Comparison of ENCODE assay signal across 10 mouse cellular contexts in the genomic region with DNA sequence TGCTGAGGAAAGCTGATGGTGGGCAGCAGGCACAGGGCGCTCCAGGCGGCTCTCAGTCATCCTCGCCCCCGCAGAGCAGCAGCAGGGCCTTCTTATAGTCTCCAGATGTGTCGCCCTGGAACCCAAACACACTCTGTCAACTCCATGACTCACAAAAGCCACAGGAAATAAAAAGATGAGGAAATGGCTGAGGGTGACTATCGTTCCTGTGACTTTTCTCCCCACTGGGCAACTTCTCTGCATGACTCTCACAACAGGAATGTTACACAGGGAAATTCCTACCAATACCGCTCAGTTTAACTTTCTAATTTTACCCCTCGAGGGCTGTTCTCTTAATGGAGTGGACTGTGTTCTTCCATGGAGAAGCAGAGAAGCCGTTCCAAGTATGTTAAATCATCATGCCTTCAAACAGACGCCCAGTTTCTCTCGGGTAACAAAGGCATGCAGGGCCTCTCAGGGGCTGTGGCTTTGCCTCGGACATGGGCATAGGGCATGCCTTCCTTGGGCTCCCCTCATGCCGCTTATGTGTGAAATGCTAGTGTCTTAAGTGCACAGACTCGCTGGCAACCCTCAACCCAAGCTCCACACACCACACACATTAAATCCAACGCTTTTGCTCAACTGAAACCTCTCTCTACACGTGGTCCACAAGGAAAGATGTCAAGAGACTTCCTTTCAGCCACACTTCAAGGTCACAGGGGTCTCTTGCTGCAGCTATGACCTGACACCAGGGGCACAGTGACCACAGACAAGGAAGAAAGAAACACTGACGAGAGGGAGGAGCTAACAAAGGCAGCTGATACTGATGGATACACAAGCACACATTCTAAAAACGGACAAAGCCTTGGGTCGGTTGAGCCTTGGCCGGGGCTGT. TPM values are rescaled to one million over a fixed set of nuclear protein-coding genes. Genes with fewer than 3 reads are reported as not detected.
A peak's percentile ranks its signal among the peaks of the same experiment; 100 is the strongest.
DNase-seq lines count a peak whose midpoint lies in the region; ATAC-seq and TF ChIP-seq lines count a peak whose summit lies in the region.
"Had no signal": no experiment of that assay in that cellular context is flagged by ENCODE, and none has a peak within 500 bp of the region (broad histone marks: within the 10 kb centered on the region; RNA-seq: fewer than 3 reads in every experiment).

No protein-coding gene starts in this region.

- H3K27me3 ChIP-seq in heart, embryonic 11.5 days (ENCODE audit: control insufficient read depth, insufficient read depth, low read length), result no peaks in the 10 kb centered on the region
- H3K27me3 ChIP-seq: liver, embryonic 15.5 days had no signal

- H3K9ac ChIP-seq in heart, embryonic 11.5 days (ENCODE audit: low read depth, low read length), result peak overlapping the region; percentile 35; the same call in 1 of the 2 replicates
- H3K9ac ChIP-seq: liver, embryonic 15.5 days had no signal

- H3K27ac ChIP-seq in gastrocnemius, adult 2 months, result peak overlapping the region; percentile 35; the same call in 1 of the 2 replicates
- peak overlapping the region; percentile 81 for H3K27ac ChIP-seq in heart, embryonic 11.5 days (ENCODE audit: low read depth, low read length)
- no peak overlapping the region for H3K27ac ChIP-seq in layer of hippocampus, adult 2 months
- H3K27ac ChIP-seq: hindbrain, postnatal 0 days; liver, embryonic 15.5 days had no signal

- peak; percentile 32 for DNase-seq in gastrocnemius, adult 2 months
- no peak for DNase-seq in gastrocnemius, postnatal 10 days
- DNase-seq in brain, adult 2 months (ENCODE audit: low read depth, low spot score), result peak; percentile 43
- peak; percentile 61 for DNase-seq in lung, postnatal 25 days (ENCODE audit: low spot score)
- DNase-seq in spleen, adult 18-20 months, result no peak
- no peak for DNase-seq in layer of hippocampus, adult 2 months (ENCODE audit: low spot score in 2 of 2)
- no peak for DNase-seq in layer of hippocampus, postnatal 25 days (ENCODE audit: extremely low spot score in 1 of 2, low spot score in 1 of 2)

- H3K36me3 ChIP-seq in heart, embryonic 11.5 days (ENCODE audit: control insufficient read depth, insufficient read depth, low read length), result peaks cover 19% of the 10 kb centered on the region

- intact Hi-C loops in gastrocnemius, adult 2 months (cut with DNase I), result no loop called here

- peaks cover 15% of the 10 kb centered on the region for H3K4me1 ChIP-seq in heart, embryonic 11.5 days (ENCODE audit: control insufficient read depth, insufficient read depth, low read length)
- H3K4me1 ChIP-seq: liver, embryonic 15.5 days had no signal

- 27% methylated on average over 20 of the region's 20 CpGs for WGBS in heart, embryonic 11.5 days (ENCODE audit: insufficient replicate concordance)

- no peak for TF ChIP-seq CTCF in gastrocnemius, adult 2 months (IDR thresholded peaks at IDR 0.05)
- TF ChIP-seq CTCF in layer of hippocampus, adult 2 months (conservative IDR thresholded peaks at IDR 0.05), result no peak

- no peak overlapping the region for H3K4me2 ChIP-seq in heart, embryonic 11.5 days
- H3K4me2 ChIP-seq: liver, embryonic 15.5 days had no signal

- peak; percentile 10; the same call in 1 of the 2 replicates for ATAC-seq in heart, embryonic 11.5 days (replicated peaks; ENCODE audit: insufficient number of reproducible peaks, low FRiP score, low TSS enrichment)
- ATAC-seq: hindbrain, postnatal 0 days had no signal

- H3K4me3 ChIP-seq in gastrocnemius, adult 2 months, result no peak overlapping the region
- H3K4me3 ChIP-seq in heart, embryonic 11.5 days (ENCODE audit: low read depth, low read length), result no peak overlapping the region
- H3K4me3 ChIP-seq in layer of hippocampus, adult 2 months, result no peak overlapping the region
- H3K4me3 ChIP-seq: liver, embryonic 15.5 days had no signal

- H3K9me3 ChIP-seq in heart, embryonic 11.5 days (replicated peaks; ENCODE audit: control insufficient read depth, low read length), result no peaks in the 10 kb centered on the region
- H3K9me3 ChIP-seq: liver, embryonic 15.5 days had no signal

RNA-seq across cellular contexts. Expression of a gene that starts 26.2 kb away (rescaled TPM):
- 10 to 100 TPM; 35.1 to 55.7 TPM for total RNA-seq in gastrocnemius, adult 2 months (2021)
- total RNA-seq in gastrocnemius, postnatal 10 days (2021), result 100 to 1,000 TPM; 120 to 161 TPM
- polyA plus RNA-seq in heart, embryonic 11.5 days (2014; fragmentation: Nextera tagmentation; extraction: Ambion mirVana), result 316 and 392 TPM in 2 replicates
- total RNA-seq in layer of hippocampus, adult 2 months (2021), result 10 to 100 TPM; 48.6 to 53.4 TPM
- total RNA-seq in layer of hippocampus, postnatal 25 days (2021), result 10 to 100 TPM; 54.5 to 59.8 TPM

RNA-seq across cellular contexts. Expression of a gene that starts 26.2 kb away (rescaled TPM):
- total RNA-seq in gastrocnemius, adult 2 months (2021), result not detected
- 1 to 10 TPM in 1 of 2 experiments, under 1 TPM in 1; 0.59 to 1.1 TPM for total RNA-seq in gastrocnemius, postnatal 10 days (2021)
- polyA plus RNA-seq in heart, embryonic 11.5 days (2014; fragmentation: Nextera tagmentation; extraction: Ambion mirVana), result 1.5 TPM in 2 replicates
- total RNA-seq in layer of hippocampus, adult 2 months (2021), result not detected
- not detected for total RNA-seq in layer of hippocampus, postnatal 25 days (2021)
- total RNA-seq: hindbrain, postnatal 0 days had no signal

Comparison
In these comparisons a context has a peak if more than half of its experiments do, and no peak if none do; other contexts are left out.
1. DNase-seq: peak in gastrocnemius, adult 2 months (single experiment), brain, adult 2 months (single experiment) and lung, postnatal 25 days (single experiment); none in gastrocnemius, postnatal 10 days (single experiment), spleen, adult 18-20 months (0 of 2), layer of hippocampus, adult 2 months (0 of 2) and layer of hippocampus, postnatal 25 days (0 of 2).